Mouse (Mus musculus) forebrain, embryonic 16.5 days (tissue): ENCODE results near the gene Traf7. TPM values are rescaled to one million over a fixed set of nuclear protein-coding genes. Genes with fewer than 3 reads are reported as not detected.
A peak's percentile ranks its signal among the peaks of the same experiment; 100 is the strongest.

Source experiments
- ATAC-seq: fragments of 200-750 bp; cut with Nextera tagmentation; 2 replicates; pipeline ENCODE4 v1.8.0; 2017; ENCODE audit warnings: mild to moderate bottlenecking, moderate library complexity
- H3K27ac ChIP-seq: fragments of 300-500 bp; sonication (generic); 2 replicates; pipeline ENCODE4 v1.5.1; 2014; ENCODE audit warnings: low read length, control low read depth
- H3K27me3 ChIP-seq: fragments of 300-500 bp; sonication (generic); replicated peaks from 2 replicates; pipeline ENCODE4 v1.6.1; 2014; ENCODE audit warnings: low read length; ENCODE audit not compliant: control insufficient read depth, insufficient read depth
- H3K36me3 ChIP-seq: fragments of 300-500 bp; sonication (generic); 2 replicates; pipeline ENCODE4 v1.6.1; 2014; ENCODE audit not compliant: control insufficient read depth, insufficient read depth
- H3K4me1 ChIP-seq: fragments of 300-500 bp; sonication (generic); replicated peaks from 2 replicates; pipeline ENCODE4 v1.6.1; 2014; ENCODE audit warnings: low read length; ENCODE audit not compliant: control insufficient read depth, insufficient read depth
- H3K4me2 ChIP-seq: fragments of 300-500 bp; sonication (generic); 2 replicates; pipeline ENCODE4 v1.6.1; 2014; ENCODE audit warnings: mild to moderate bottlenecking, low read length, control low read depth
- H3K4me3 ChIP-seq: fragments of 300-500 bp; sonication (generic); replicated peaks from 2 replicates; pipeline ENCODE4 v1.5.1; 2014; ENCODE audit warnings: mild to moderate bottlenecking, low read length, control low read depth
- H3K9ac ChIP-seq: fragments of 300-500 bp; sonication (generic); replicated peaks from 2 replicates; pipeline ENCODE4 v1.6.1; 2014; ENCODE audit warnings: low read depth, low read length, control low read depth
- H3K9me3 ChIP-seq: fragments of 300-500 bp; sonication (generic); 2 replicates; pipeline ENCODE4 v1.6.1; 2016; ENCODE audit warnings: low read length; ENCODE audit not compliant: control insufficient read depth
- WGBS: fragments of 180-500 bp; shearing (Covaris S2); extraction: QIAGEN DNeasy Blood & Tissue Kit; methylation state at CpG from one replicate; pipeline ENCODE4 v1.1.7; 2014; 5-methylcytosine and 5-hydroxymethylcytosine counted together
- polyA plus RNA-seq: library from polyadenylated mRNA; unstranded; fragments of >200 nt; fragmentation: Nextera tagmentation; extraction: Ambion mirVana; gene quantifications from 2 replicates; pipeline ENCODE4 v1.2.1, GENCODE M21; 2015

The Traf7 gene
- polyA plus RNA-seq, 1 experiment from 2014 or later = 121 TPM

DNA sequence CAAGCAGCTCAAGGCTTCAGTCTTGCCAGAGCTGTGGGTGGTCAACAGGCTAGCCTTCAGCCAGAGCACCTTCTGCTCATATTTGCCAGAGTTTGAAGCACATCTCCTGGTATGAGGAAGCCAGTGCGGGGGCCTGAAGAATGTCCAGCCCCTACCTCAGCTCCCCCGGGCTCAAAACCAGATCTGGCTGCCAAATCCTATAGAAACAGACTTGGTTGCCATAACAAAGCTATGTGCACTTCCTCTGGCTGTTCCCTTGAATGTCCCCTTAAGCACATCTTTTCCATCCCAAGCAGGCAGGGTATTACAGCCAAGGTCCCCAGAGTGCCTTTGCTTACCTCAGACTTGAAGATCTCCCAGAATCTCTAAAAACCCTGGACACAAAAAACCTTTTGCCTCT, 3.0 kb downstream of the Traf7 start:
- Histone ChIP-seq H3K9me3 (no peaks in the 10 kb centered on the region), H3K36me3 (peaks cover 3% of the 10 kb centered on the region; the same call in 1 of the 2 replicates), H3K4me1 (peaks cover 24% of the 10 kb centered on the region), H3K9ac (no peak overlapping the region), H3K27me3 (no peaks in the 10 kb centered on the region), H3K27ac (no peak overlapping the region), H3K4me3 (no peak overlapping the region), H3K4me2 (no peak overlapping the region)
- WGBS = 86% methylated on average over 2 of the region's 2 CpGs
- no peak for ATAC-seq

DNA sequence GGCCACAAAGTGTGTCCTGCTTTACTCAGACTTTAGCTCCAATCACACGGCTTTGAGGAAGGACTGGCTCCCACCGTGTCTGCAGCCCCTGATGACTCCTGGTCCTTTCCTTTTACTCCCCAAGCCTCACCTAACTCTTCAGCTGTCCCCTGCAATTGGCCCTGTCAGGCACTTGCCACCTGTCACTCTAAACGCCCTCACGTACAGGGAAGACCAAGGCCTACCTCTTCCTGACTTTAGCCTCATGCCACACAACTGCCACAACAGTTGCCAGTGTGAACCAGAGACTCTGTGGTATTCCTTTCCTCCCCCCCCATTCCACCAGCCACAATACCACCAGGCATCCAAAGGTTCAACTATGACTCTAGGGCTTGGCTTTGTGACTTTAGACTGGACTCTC, 7.3 kb downstream of the Traf7 start:
- Histone ChIP-seq H3K36me3 (peaks cover 10% of the 10 kb centered on the region), H3K27me3 (no peaks in the 10 kb centered on the region), H3K4me2 (no peak overlapping the region), H3K9me3 (no peaks in the 10 kb centered on the region), H3K27ac (no peak overlapping the region), H3K4me3 (no peak overlapping the region), H3K9ac (no peak overlapping the region), H3K4me1 (0 out of 2 replicates have a peak, but pooled peaks cover 2% of the 10 kb centered on the region)
- no peak for ATAC-seq
- WGBS = 88% methylated on average over 4 of the region's 4 CpGs

DNA sequence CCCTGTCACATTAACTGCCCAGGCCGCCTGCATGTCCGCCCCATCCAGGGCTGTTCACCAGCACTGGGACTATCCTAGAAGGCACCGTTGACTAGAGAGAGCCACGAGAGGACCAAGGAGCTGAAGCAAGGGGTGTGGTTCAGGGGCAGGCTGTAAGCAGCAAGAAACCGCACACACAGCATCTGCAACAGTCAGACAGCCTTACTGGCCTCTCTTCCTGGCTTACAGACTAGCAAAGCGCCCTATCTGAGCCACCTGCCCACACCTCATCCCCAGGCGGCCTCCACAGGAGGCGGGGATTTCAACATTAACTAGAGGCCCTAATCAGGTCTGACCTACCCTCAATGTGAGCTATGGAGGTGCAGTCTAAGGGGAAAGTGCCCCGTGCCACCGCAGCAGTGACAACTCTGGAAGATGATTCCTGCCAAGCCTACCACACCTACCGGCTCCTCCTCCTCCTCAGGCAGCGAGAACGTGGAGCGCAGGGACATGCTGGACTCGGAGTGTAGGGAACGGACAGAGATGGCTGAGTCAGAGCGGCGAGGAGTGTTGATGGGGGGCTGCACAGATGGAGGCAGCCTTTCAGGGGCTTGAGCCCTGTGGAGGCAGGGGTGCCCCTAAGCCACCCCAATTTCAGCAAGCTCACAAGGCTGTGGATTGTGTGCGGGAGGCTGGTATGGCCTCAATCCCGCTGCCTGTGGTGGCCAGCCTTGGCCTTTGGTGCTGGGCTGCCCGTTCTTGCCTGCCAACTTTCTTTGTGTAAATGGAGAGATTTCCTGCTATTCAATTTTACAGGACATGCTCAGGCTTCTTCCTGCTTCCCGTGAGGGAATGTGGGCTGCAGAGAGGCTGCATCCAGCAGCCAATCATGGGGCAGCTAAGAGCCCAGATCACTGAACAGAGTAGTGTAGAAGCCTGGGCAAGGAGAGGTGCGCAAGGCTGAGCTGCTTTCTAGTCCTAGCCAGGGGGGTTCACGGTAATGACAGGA, 13.2 kb downstream of the Traf7 start:
- no peaks in the 10 kb centered on the region for H3K27me3 ChIP-seq
- H3K36me3 ChIP-seq = peaks cover 32% of the 10 kb centered on the region
- no peaks in the 10 kb centered on the region for H3K9me3 ChIP-seq
- no peak overlapping the region for H3K27ac ChIP-seq
- no peak overlapping the region for H3K9ac ChIP-seq
- no peak overlapping the region for H3K4me3 ChIP-seq
- no peaks in the 10 kb centered on the region for H3K4me1 ChIP-seq
- H3K4me2 ChIP-seq = no peak overlapping the region
- 90% methylated on average over 24 of the region's 24 CpGs for WGBS
- no peak for ATAC-seq

DNA sequence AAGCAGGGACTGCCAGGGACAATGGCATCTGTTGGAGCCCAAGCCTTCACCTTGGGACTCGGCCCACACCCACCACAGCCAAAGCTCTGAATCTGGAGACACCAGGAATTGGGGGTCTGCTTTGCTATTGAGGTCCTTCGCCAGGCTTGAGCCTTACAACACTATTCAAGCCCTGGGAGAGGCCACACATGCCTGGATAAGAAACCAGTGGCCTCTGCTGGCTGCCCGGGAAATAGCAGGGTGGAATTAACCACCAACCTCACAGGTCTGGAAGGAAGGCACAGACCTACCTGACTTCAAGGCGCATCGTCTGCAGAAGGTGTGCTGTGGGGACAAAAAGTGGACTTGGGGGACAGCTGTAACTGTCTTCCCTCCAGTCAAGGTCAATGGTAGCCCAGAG, 14.1 kb downstream of the Traf7 start:
- Histone ChIP-seq H3K4me2 (no peak overlapping the region), H3K4me1 (no peaks in the 10 kb centered on the region), H3K36me3 (peaks cover 34% of the 10 kb centered on the region), H3K9me3 (no peaks in the 10 kb centered on the region), H3K9ac (no peak overlapping the region), H3K27me3 (no peaks in the 10 kb centered on the region), H3K27ac (no peak overlapping the region), H3K4me3 (no peak overlapping the region)
- WGBS = 66% methylated on average over 5 of the region's 5 CpGs
- ATAC-seq = peak; percentile 65

DNA sequence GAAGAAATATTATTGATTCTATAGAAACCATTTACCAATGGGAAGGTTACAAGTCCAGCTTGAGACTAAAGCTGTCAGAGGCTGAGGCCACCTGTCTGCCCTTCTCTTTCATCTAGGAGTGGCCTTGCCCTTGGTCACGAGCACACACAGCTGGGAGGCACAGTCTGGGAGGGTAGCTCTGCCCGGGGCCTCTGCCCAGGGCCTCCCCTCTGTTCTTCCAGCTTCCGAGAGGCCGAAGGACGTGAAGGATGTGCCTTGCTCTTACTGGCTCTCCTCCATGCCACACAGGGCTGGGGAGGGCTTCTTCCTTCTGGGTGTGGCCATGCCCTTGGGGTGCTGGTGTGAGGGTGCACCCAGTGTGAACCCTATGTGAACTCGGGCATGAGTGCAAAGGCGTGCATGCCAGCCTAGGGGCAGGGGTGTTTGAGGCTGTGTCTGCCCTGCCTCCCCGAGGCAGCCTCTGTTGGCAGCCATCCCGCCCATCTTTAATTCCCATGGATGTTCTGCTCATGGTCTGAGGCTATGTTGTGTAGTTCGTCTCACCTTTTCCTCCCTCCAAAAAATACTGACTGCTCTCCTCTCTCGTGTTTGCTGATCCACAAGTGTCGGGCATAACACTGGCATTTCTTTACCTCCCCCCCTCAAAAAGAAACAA, 19.8 kb downstream of the Traf7 start:
- Histone ChIP-seq H3K4me1 (no peaks in the 10 kb centered on the region), H3K9me3 (no peaks in the 10 kb centered on the region), H3K27ac (no peak overlapping the region), H3K36me3 (peaks cover 43% of the 10 kb centered on the region), H3K27me3 (no peaks in the 10 kb centered on the region), H3K4me2 (no peak overlapping the region), H3K9ac (no peak overlapping the region), H3K4me3 (no peak overlapping the region)
- WGBS = 78% methylated on average over 12 of the region's 12 CpGs
- no peak for ATAC-seq

DNA sequence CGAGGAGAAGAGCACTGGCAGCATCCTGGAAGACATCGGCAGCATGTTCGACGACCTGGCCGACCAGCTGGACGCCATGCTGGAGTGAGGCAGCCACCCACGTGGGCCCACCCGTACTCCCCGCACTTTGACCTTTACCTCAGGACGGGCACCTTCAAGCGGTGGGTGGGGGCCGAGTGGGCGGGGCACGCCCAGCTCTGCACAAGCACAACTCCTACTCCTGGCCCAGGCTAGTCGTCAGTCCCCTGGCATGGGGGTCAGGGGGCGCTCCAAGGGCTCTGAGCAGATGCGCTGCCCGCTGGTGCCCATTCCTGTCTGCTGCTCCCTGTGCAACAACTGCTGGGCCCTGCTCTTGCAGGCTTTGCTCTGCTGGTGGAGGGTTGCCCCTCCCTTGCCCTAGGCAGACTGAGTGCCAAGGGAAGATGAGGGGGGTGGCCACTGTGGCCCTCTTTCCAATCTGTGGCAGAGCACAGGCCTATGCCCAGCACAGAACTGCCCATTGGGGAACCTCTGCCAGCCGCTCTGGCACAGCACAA, 20.5 kb downstream of the Traf7 start:
- Histone ChIP-seq H3K9ac (no peak overlapping the region), H3K27me3 (no peaks in the 10 kb centered on the region), H3K9me3 (no peaks in the 10 kb centered on the region), H3K4me1 (no peaks in the 10 kb centered on the region), H3K36me3 (peaks cover 45% of the 10 kb centered on the region), H3K4me2 (no peak overlapping the region), H3K27ac (no peak overlapping the region), H3K4me3 (no peak overlapping the region)
- WGBS = 55% methylated on average over 19 of the region's 19 CpGs
- peak; percentile 24; the same call in 1 of the 2 replicates for ATAC-seq

DNA sequence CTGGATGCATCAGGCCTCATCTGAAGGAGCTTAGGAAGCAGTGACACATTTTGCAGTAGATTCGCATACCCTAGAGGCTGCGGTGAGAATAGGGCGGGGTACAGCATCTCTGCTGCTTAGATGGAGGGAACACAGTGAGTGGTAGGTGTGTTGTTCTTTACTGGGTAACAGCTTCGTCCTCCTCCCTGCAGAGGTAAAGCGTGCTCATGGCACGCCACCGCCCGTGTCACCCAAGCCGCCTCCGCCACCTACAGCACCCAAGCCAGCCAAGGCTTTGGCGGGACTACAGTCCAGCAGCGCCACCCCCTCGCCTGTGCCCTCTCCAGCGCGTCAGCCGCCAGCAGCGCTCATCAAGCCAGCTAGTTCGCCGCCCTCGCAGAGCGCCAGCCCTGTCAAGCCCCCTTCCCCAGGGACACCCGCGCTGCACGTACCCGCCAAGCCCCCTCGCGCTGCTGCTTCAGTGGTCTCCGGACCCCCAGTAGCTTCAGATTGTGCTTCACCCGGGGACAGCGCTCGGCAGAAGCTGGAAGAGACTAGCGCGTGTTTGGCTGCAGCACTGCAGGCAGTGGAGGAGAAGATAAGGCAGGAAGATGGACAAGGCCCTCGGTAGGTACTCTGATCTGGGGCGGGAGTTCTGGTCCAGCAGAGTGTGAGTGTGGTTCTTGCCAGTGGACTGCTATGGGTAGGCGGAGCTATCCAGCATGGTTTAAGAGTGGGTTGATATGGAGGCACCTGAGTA, 21.2 kb downstream of the Traf7 start:
- H3K27ac ChIP-seq = no peak overlapping the region
- WGBS = 33% methylated on average over 36 of the region's 36 CpGs
- H3K4me1 ChIP-seq = no peaks in the 10 kb centered on the region

DNA sequence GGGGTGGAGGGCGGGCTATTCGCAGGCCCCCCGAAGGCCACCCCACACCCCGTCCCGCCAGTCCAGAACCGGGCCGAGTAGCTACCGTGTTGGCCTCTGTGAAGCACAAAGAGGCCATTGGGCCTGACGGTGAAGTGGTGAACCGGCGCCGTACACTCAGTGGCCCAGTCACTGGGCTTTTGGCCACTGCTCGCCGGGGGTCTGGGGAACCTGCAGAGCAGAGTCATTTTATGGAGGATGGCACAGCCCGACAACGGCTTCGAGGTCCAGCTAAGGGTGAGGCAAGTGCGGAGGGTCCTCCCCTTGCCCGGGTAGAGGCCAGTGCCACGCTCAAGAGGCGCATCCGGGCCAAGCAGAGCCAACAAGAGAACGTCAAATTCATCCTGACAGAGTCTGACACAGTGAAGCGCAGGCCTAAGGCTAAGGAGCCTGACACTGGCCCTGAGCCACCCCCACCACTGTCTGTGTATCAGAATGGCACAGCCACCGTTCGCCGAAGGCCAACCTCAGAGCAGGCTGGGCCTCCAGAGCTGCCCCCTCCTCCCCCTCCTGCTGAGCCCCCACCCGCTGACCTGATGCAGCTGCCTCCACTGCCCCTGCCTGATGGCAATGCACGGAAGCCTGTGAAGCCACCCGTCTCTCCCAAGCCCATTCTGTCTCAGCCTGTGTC, 22.3 kb downstream of the Traf7 start:
- H3K4me1 ChIP-seq = no peaks in the 10 kb centered on the region
- no peak overlapping the region for H3K27ac ChIP-seq
- no peaks in the 10 kb centered on the region for H3K27me3 ChIP-seq
- WGBS = 88% methylated on average over 30 of the region's 30 CpGs
- H3K4me3 ChIP-seq = no peak overlapping the region
- H3K4me2 ChIP-seq = no peak overlapping the region
- H3K9ac ChIP-seq = no peak overlapping the region
- no peaks in the 10 kb centered on the region for H3K9me3 ChIP-seq
- H3K36me3 ChIP-seq = peaks cover 37% of the 10 kb centered on the region
- ATAC-seq = no peak

More for the DNA sequence above, 21.2 kb downstream of the Traf7 start:
- Histone ChIP-seq H3K27me3 (no peaks in the 10 kb centered on the region), H3K9me3 (no peaks in the 10 kb centered on the region), H3K4me3 (no peak overlapping the region), H3K9ac (no peak overlapping the region), H3K36me3 (peaks cover 43% of the 10 kb centered on the region), H3K4me2 (no peak overlapping the region)
- no peak; the same call in 1 of the 2 replicates for ATAC-seq
